Mouse (Mus musculus): ENCODE measurements around the gene Cdc42se1.

DNA sequence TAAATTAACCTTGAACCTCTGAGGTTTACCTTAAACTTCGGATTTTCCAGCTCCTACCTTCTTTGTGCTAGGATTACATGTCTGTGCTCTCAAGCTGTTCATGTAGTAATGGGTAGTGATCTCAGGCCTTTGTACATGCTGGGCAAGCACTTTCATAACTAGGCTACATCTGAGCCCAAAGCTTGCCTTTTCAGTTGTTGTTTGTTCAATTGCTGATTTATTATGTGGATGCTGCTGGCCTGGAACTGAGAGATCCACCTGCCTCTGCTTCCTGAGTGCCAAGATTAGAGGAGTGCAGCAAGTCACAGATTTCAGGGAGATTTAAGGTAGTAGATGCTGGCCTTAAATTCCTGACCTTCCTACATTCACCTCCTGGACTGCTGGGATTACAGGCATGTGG is 29.4 kb upstream of the Cdc42se1 start:
- TF ChIP-seq CTCF (IDR thresholded peaks at IDR 0.05; ENCODE audit: insufficient read depth, low read length) = no peak
- TF ChIP-seq POLR2A (IDR thresholded peaks at IDR 0.05; ENCODE audit: borderline replicate concordance, extremely low read depth, low read depth, low read length) = no peak
